Mouse (Mus musculus): ENCODE data around the gene Idnk.
A peak's percentile ranks its signal among the peaks of the same experiment; 100 is the strongest.

DNA sequence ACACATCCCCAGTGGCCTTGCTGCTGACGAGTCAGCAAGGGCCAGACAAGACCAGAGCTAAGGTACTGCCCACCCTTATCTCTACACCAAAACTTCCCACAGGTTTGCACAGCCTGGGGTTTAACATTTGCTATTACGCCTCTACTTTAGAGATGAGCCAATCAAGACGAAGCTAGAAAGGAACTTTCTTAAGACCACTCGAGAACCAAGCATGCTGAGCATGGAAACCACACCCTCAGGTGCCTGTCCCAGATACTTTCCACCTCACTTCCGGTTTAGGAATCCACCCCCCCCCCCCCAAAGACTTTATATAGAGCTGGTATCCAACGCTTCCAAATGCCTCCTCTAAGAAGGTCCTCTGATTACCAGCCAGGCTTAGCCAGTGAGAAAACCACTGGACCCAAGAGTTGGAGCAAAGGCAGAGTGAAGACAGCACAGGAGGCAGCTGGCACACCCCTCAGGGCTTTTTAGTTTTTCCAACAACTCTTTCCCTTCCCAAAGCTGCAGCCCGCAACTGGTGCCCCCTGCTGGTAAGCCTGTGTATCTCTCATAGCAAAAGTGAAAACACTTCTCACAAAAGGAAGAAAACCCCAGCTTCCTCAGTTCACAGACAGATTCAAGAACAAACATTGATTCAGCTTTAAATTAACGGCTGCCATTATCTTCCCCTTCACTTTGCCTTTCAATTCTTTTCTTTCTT, 40.0 kb upstream of the Idnk start:
- TF ChIP-seq HCFC1 (IDR thresholded peaks at IDR 0.05; ENCODE audit: low read depth, low read length): no peak
- TF ChIP-seq USF1 (IDR thresholded peaks at IDR 0.05; ENCODE audit: low read depth, low read length): no peak
- no peak for TF ChIP-seq POLR2A (IDR thresholded peaks at IDR 0.05; ENCODE audit: control insufficient read depth in 1 of 2, insufficient read depth in 1 of 2, low read depth in 1 of 2, low read length in 2 of 2, poor library complexity in 1 of 2)
- peak; percentile 53 to 73 (median 62) for TF ChIP-seq CTCF (IDR thresholded peaks at IDR 0.05 in 2 of 3, conservative IDR thresholded peaks at IDR 0.05 in 1 of 3; ENCODE audit: control insufficient read depth in 1 of 3, insufficient read depth in 1 of 3, low read depth in 2 of 3, low read length in 3 of 3, poor library complexity in 1 of 3, severe bottlenecking in 1 of 3)
- no peak for TF ChIP-seq GABPA (IDR thresholded peaks at IDR 0.05; ENCODE audit: low read depth, low read length)
- TF ChIP-seq ZNF384 (IDR thresholded peaks at IDR 0.05; ENCODE audit: low read depth, low read length): no peak
- no peak for TF ChIP-seq E2F4 (IDR thresholded peaks at IDR 0.05; ENCODE audit: borderline replicate concordance, low read depth, low read length)
- TF ChIP-seq MYC (IDR thresholded peaks at IDR 0.05; ENCODE audit: low read depth, low read length): no peak
- TF ChIP-seq POLR2AphosphoS2 (IDR thresholded peaks at IDR 0.05; ENCODE audit: low read length): no peak
- no peak for TF ChIP-seq RCOR1 (IDR thresholded peaks at IDR 0.05; ENCODE audit: low read depth, low read length)

Measured in MEL (cell line).